Mouse (Mus musculus): ENCODE results near the gene Cebpa.

Cebpa gene

GRCm38 (mm10) chr7:35121150-35121549 lies 2.1 kb downstream of the Cebpa start:
- no peak for DNase-seq

- no peak for DNase-seq
Measured at GRCm38 (mm10) chr7:35122401-35123320, 3.6 kb downstream of the Cebpa start.

- DNase-seq = no peak
Measured at GRCm38 (mm10) chr7:35123431-35123953, 4.4 kb downstream of the Cebpa start.

GRCm38 (mm10) chr7:35124216-35124615 lies 5.1 kb downstream of the Cebpa start:
- DNase-seq = no peak

GRCm38 (mm10) chr7:35124745-35125144 lies 5.7 kb downstream of the Cebpa start:
- no peak for DNase-seq

GRCm38 (mm10) chr7:35125971-35126370 lies 6.9 kb downstream of the Cebpa start:
- DNase-seq = no peak

- no peak for DNase-seq
Measured at GRCm38 (mm10) chr7:35127001-35127400, 7.9 kb downstream of the Cebpa start.

- DNase-seq = no peak
Measured at GRCm38 (mm10) chr7:35127721-35128120, 8.6 kb downstream of the Cebpa start.

- no peak for DNase-seq
Measured at GRCm38 (mm10) chr7:35128677-35129567, 9.8 kb downstream of the Cebpa start.

GRCm38 (mm10) chr7:35130059-35130738 lies 11.1 kb downstream of the Cebpa start:
- DNase-seq = no peak

- DNase-seq = no peak
Measured at GRCm38 (mm10) chr7:35130888-35131287, 11.8 kb downstream of the Cebpa start.

GRCm38 (mm10) chr7:35131601-35132000 lies 12.5 kb downstream of the Cebpa start:
- no peak for DNase-seq

GRCm38 (mm10) chr7:35134621-35135020 lies 15.5 kb downstream of the Cebpa start:
- no peak for DNase-seq

GRCm38 (mm10) chr7:35137524-35137923 lies 18.4 kb downstream of the Cebpa start:
- no peak for DNase-seq

GRCm38 (mm10) chr7:35138481-35138880 lies 19.4 kb downstream of the Cebpa start:
- DNase-seq = no peak

GRCm38 (mm10) chr7:35139880-35140279 lies 20.8 kb downstream of the Cebpa start:
- DNase-seq = no peak

- DNase-seq = no peak
Measured at GRCm38 (mm10) chr7:35141519-35141918, 22.4 kb downstream of the Cebpa start.

GRCm38 (mm10) chr7:35142522-35142921 lies 23.4 kb downstream of the Cebpa start:
- DNase-seq = no peak

- DNase-seq = no peak
Measured at GRCm38 (mm10) chr7:35143864-35144618, 24.9 kb downstream of the Cebpa start.

- DNase-seq = no peak
Measured at GRCm38 (mm10) chr7:35145068-35145467, 26.0 kb downstream of the Cebpa start.

GRCm38 (mm10) chr7:35146269-35146668 lies 27.2 kb downstream of the Cebpa start:
- no peak for DNase-seq
